Mouse (Mus musculus) CH12.LX (cell line): ENCODE measurements at regions not wholly inside any gene's neighbourhood (a gene's known extent, or its start where the extent isn't known, plus 50 kb on each side); places are given as distances from the start of the nearest gene placed in this dataset.

Source experiments
- DNase-seq: peaks from one replicate; pipeline ENCODE4 v3.0.0-alpha.2; 2013; ENCODE audit errors: extremely low read depth
- H3K27ac ChIP-seq: 2 replicates; pipeline ENCODE4 v1.5.1; 2012; ENCODE audit warnings: low read depth, mild to moderate bottlenecking, control low read depth, moderate library complexity; ENCODE audit not compliant: insufficient read depth
- H3K27me3 ChIP-seq: replicated peaks from 2 replicates; pipeline ENCODE3; 2012; ENCODE audit warnings: inconsistent platforms
- H3K36me3 ChIP-seq, 2 experiments: replicated peaks in 1 of 2; 2 replicates each; pipeline versions ENCODE3 to v1.6.1; 2012; ENCODE audit warnings: inconsistent platforms in 1 of 2, low read length in 1 of 2, mild to moderate bottlenecking in 1 of 2, mixed read lengths in 1 of 2, moderate library complexity in 1 of 2; ENCODE audit not compliant: control insufficient read depth in 1 of 2, insufficient read depth in 1 of 2
- H3K4me1 ChIP-seq, 2 experiments: 2 replicates each; pipeline ENCODE4 v1.6.1; 2012; ENCODE audit warnings: inconsistent platforms in 1 of 2, moderate library complexity in 1 of 2; ENCODE audit not compliant: insufficient read depth in 2 of 2, control insufficient read depth in 1 of 2
- H3K4me2 ChIP-seq: 2 replicates; pipeline ENCODE4 v1.6.1; 2012; ENCODE audit warnings: low read depth, mild to moderate bottlenecking, control low read depth; ENCODE audit not compliant: poor library complexity, insufficient read depth, severe bottlenecking
- H3K4me3 ChIP-seq, 3 experiments: fragments of 150-350 bp in 1 of 3; sonication (generic) in 1 of 3; replicated peaks in 1 of 3; 2 replicates each; pipeline versions ENCODE3 to v1.5.1; 2011 to 2012; ENCODE audit warnings: low read depth in 2 of 3, low read length in 2 of 3, mild to moderate bottlenecking in 2 of 3, moderate library complexity in 2 of 3, control low read depth in 1 of 3, improper control_type of control experiment in 1 of 3, inconsistent platforms in 1 of 3, mixed read lengths in 1 of 3; ENCODE audit not compliant: poor library complexity in 1 of 3
- H3K79me2 ChIP-seq: replicated peaks from 2 replicates; pipeline ENCODE4 v1.6.1; 2012; ENCODE audit warnings: mild to moderate bottlenecking, moderate library complexity; ENCODE audit not compliant: control insufficient read depth, poor library complexity, insufficient read depth, severe bottlenecking; ENCODE audit errors: extremely low read depth
- H3K9ac ChIP-seq: 2 replicates; pipeline ENCODE4 v1.6.1; 2012; ENCODE audit warnings: low read depth, mild to moderate bottlenecking, control low read depth, moderate library complexity; ENCODE audit not compliant: insufficient read depth
- H3K9me3 ChIP-seq: replicated peaks from 2 replicates; pipeline ENCODE3; 2012; ENCODE audit warnings: low read length, inconsistent platforms, mixed read lengths
- BHLHE40 ChIP-seq: IDR thresholded peaks from 2 replicates; pipeline ENCODE4 v1.6.1; 2011; ENCODE audit warnings: mild to moderate bottlenecking, low read depth, low read length, improper control_type of control experiment
- CHD1 ChIP-seq: IDR thresholded peaks from 2 replicates; pipeline ENCODE4 v1.6.1; 2012; ENCODE audit warnings: low read depth, low read length, improper control_type of control experiment, inconsistent platforms
- CHD2 ChIP-seq: IDR thresholded peaks from 2 replicates; pipeline ENCODE4 v1.6.1; 2011; ENCODE audit warnings: low read length, improper control_type of control experiment
- CTCF ChIP-seq, 2 experiments: IDR thresholded peaks in 1 of 2; conservative IDR thresholded peaks in 1 of 2; 2 replicates each; pipeline ENCODE4 v1.5.1; 2011 to 2012; ENCODE audit warnings: low read depth in 2 of 2, low read length in 2 of 2, improper control_type of control experiment in 1 of 2, inconsistent platforms in 1 of 2, mild to moderate bottlenecking in 1 of 2, moderate library complexity in 1 of 2
- E2F4 ChIP-seq: IDR thresholded peaks from 2 replicates; pipeline ENCODE4 v1.6.1; 2011; ENCODE audit warnings: low read depth, low read length, improper control_type of control experiment; ENCODE audit not compliant: insufficient replicate concordance
- GABPA ChIP-seq: IDR thresholded peaks from 2 replicates; pipeline ENCODE4 v1.6.1; 2012; ENCODE audit warnings: low read depth, low read length, improper control_type of control experiment, inconsistent platforms; ENCODE audit not compliant: insufficient replicate concordance
- JUND ChIP-seq: conservative IDR thresholded peaks from 2 replicates; pipeline ENCODE4 v1.6.1; 2011; ENCODE audit warnings: low read depth, low read length, improper control_type of control experiment
- MAFK ChIP-seq: IDR thresholded peaks from 2 replicates; pipeline ENCODE4 v1.6.1; 2011; ENCODE audit warnings: low read length, improper control_type of control experiment; ENCODE audit not compliant: insufficient replicate concordance
- MAX ChIP-seq: IDR thresholded peaks from 2 replicates; pipeline ENCODE4 v1.6.1; 2011; ENCODE audit warnings: low read length, improper control_type of control experiment
- MAZ ChIP-seq: IDR thresholded peaks from 2 replicates; pipeline ENCODE4 v1.6.1; 2012; ENCODE audit warnings: low read depth, mild to moderate bottlenecking, inconsistent platforms, low read length, improper control_type of control experiment, moderate library complexity
- MEF2A ChIP-seq: IDR thresholded peaks from 2 replicates; pipeline ENCODE4 v1.6.1; 2014; ENCODE audit warnings: low read depth, mild to moderate bottlenecking, inconsistent platforms, low read length, improper control_type of control experiment, borderline replicate concordance
- NRF1 ChIP-seq: IDR thresholded peaks from 2 replicates; pipeline ENCODE4 v1.6.1; 2014; ENCODE audit warnings: low read depth, mild to moderate bottlenecking, inconsistent platforms, low read length, improper control_type of control experiment, moderate library complexity
- PAX5 ChIP-seq: IDR thresholded peaks from 2 replicates; pipeline ENCODE4 v1.6.1; 2012; ENCODE audit warnings: low read length, inconsistent platforms, mixed read lengths
- POLR2AphosphoS2 ChIP-seq: IDR thresholded peaks from 2 replicates; pipeline ENCODE4 v1.6.1; 2011; ENCODE audit warnings: low read depth, low read length, improper control_type of control experiment
- RCOR1 ChIP-seq: conservative IDR thresholded peaks from 2 replicates; pipeline ENCODE4 v1.6.1; 2012; ENCODE audit warnings: low read depth, mild to moderate bottlenecking, inconsistent platforms, low read length, improper control_type of control experiment
- SIN3A ChIP-seq: IDR thresholded peaks from 2 replicates; pipeline ENCODE4 v1.6.1; 2012; ENCODE audit warnings: low read length, improper control_type of control experiment, inconsistent platforms
- USF1 ChIP-seq: IDR thresholded peaks from 2 replicates; pipeline ENCODE4 v1.6.1; 2014; ENCODE audit warnings: low read depth, mild to moderate bottlenecking, inconsistent platforms, low read length, improper control_type of control experiment
- USF2 ChIP-seq: conservative IDR thresholded peaks from 2 replicates; pipeline ENCODE4 v1.6.1; 2011; ENCODE audit warnings: low read depth, low read length, improper control_type of control experiment
- ZKSCAN1 ChIP-seq: IDR thresholded peaks from 2 replicates; pipeline ENCODE4 v1.6.1; 2012; ENCODE audit warnings: low read depth, inconsistent platforms, low read length, improper control_type of control experiment, borderline replicate concordance
- dilution Hi-C: fragments of 300-500 bp; cut with MboI; formaldehyde crosslinking; loops from 2 replicates; pipeline ENCODE4 v1.14.3; 2020; ENCODE audit warnings: low sequenced_read_pairs; ENCODE audit not compliant: extremely low pct_unique_long_range_greater_than_20kb, extremely low pct_ligation_motif_present
- in situ Hi-C: fragments of 300-500 bp; cut with MboI; formaldehyde crosslinking; loops from 3 replicates; pipeline ENCODE4 v1.14.3; 2019; ENCODE audit warnings: low sequenced_read_pairs, low pct_ligation_motif_present, low pct_unique_long_range_greater_than_20kb, mixed read lengths

GRCm38 (mm10) chr1:190591621-190592020 is 319.9 kb downstream of the Rps6kc1 start:
- TF ChIP-seq E2F4 = no peak
- no peak for TF ChIP-seq USF2
- no peak for TF ChIP-seq CHD2
- no peak for TF ChIP-seq NRF1
- no peak for TF ChIP-seq GABPA
- TF ChIP-seq USF1 = no peak
- Histone ChIP-seq H3K4me3 (no peak overlapping the region), H3K27me3 (no peaks in the 10 kb centered on the region), H3K36me3 (no peaks in the 10 kb centered on the region), H3K9ac (no peak overlapping the region), H3K4me2 (no peak overlapping the region), H3K79me2 (no peaks in the 10 kb centered on the region), H3K9me3 (no peaks in the 10 kb centered on the region), H3K27ac (no peak overlapping the region), H3K4me1 (peaks cover 4 to 15% of the 10 kb centered on the region in 2 experiments; a peak in 3 of 4 replicates)
- dilution Hi-C loops = no loop called here
- in situ Hi-C loops = no loop called here
- no peak for DNase-seq

- DNase-seq = no peak
- Histone ChIP-seq H3K79me2 (no peaks in the 10 kb centered on the region), H3K4me1 (no peaks in the 10 kb centered on the region), H3K36me3 (no peaks in the 10 kb centered on the region), H3K4me3 (no peak overlapping the region), H3K4me2 (no peak overlapping the region), H3K27me3 (no peaks in the 10 kb centered on the region), H3K27ac (no peak overlapping the region), H3K9me3 (no peaks in the 10 kb centered on the region), H3K9ac (no peak overlapping the region)
- dilution Hi-C loops = no loop called here
- in situ Hi-C loops = no loop called here
- no peak for TF ChIP-seq MAX
- no peak for TF ChIP-seq JUND
- no peak for TF ChIP-seq CHD1
- no peak for TF ChIP-seq RCOR1
- TF ChIP-seq CHD2 = no peak
- no peak for TF ChIP-seq PAX5
- TF ChIP-seq MEF2A = no peak
- TF ChIP-seq NRF1 = no peak
- no peak for TF ChIP-seq USF1
Observed at GRCm38 (mm10) chr1:190589586-190589985, 322.0 kb downstream of the Rps6kc1 start.

DNA sequence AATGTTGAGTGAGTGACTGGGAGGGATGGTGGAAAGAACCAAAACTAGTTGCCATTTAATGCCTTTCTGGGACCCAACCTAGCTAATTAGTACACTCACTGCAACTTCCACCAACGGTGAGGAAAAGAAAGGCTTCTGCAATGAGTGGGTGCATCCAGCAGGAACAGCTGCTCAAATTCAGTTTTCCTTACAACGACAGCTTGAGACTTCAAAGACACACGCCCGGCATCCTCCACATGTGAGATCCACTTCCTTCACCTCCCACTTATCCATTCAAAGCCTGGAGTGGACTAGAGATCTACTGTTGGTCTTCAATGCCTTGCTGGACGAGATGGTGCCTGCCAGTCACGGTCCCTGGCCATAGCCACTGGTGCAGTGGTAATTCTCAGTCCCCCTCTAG is 328.3 kb downstream of the Rps6kc1 start:
- H3K9me3 ChIP-seq = no peaks in the 10 kb centered on the region
- H3K9ac ChIP-seq = no peak overlapping the region
- TF ChIP-seq CTCF (conservative IDR thresholded peaks at IDR 0.05 in 1 of 2, IDR thresholded peaks at IDR 0.05 in 1 of 2; ENCODE audit: low read depth in 2 of 2, low read length in 2 of 2) (no peak), MAX (no peak), MAZ (no peak), MAFK (no peak), E2F4 (no peak), POLR2AphosphoS2 (no peak), USF2 (no peak), ZKSCAN1 (no peak), SIN3A (no peak), BHLHE40 (no peak), RCOR1 (no peak), CHD1 (no peak)
- H3K4me3 ChIP-seq = no peak overlapping the region
- H3K27ac ChIP-seq = no peak overlapping the region
- no peak overlapping the region for H3K4me2 ChIP-seq
- H3K4me1 ChIP-seq = no peaks in the 10 kb centered on the region
- dilution Hi-C loops (no loop called here), in situ Hi-C loops (no loop called here)
- H3K27me3 ChIP-seq = no peaks in the 10 kb centered on the region
- H3K36me3 ChIP-seq = no peaks in the 10 kb centered on the region
- H3K79me2 ChIP-seq = no peaks in the 10 kb centered on the region
- no peak for DNase-seq
